Mouse (Mus musculus): ENCODE measurements around the gene Sox5.

Gene Sox5

GRCm38 (mm10) chr6:144337436-144337969 lies 444.3 kb downstream of the Sox5 start:
- in situ Hi-C loops (cut with MboI, MseI): no loop called here

DNA sequence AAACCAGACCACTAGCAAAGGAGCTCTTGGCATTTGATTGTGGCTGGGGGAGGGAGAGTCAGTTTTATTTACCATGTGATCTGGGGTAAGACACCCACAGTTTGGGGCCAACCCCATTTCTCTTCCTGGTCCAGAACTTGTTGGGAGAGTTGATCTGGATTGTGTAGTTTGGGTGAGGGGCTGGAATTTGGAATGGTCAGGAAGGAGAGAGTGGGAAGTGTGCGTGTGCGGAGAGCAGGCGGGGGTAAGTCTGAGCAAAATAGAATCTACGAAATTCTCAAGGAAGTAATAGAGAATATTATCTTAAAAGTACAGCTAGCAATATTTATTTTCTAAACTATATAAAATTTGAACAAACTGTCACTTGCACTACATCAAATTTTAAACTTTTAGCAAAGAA lies 445.0 kb downstream of the Sox5 start:
- in situ Hi-C loops (cut with MboI, MseI): no loop called here

GRCm38 (mm10) chr6:144333146-144333545 lies 448.6 kb downstream of the Sox5 start:
- in situ Hi-C loops (cut with MboI, MseI): no loop called here

GRCm38 (mm10) chr6:144332027-144332426 lies 449.8 kb downstream of the Sox5 start:
- in situ Hi-C loops (cut with MboI, MseI): no loop called here

DNA sequence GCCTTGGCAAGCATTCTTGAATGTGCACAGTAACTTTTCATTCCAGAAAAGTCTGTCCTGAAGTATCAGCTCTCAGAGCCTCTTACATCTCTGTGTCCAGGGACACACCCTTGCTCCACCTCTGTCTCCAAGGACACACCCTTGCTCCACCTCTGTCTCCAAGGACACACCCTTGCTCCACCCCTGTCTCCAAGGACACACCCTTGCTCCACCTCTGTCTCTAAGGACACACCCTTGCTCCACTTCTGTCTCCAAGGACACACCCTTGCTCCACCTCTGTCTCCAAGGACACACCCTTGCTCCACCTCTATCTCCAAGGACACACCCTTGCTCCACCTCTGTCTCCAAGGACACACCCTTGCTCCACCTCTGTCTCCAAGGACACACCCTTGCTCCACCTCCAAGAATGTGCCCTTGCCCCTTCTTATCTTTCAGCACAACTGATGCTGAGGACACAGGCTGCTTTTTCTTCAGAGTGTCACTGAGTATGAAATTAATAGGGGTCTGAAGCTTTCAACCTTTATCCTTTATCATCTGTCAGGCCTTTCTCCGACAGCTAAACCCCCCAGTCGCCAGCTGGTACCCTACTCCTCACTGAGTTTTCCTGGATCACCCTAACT lies 452.4 kb downstream of the Sox5 start:
- in situ Hi-C loops (cut with MboI, MseI): no loop called here

GRCm38 (mm10) chr6:144328779-144329178 lies 453.0 kb downstream of the Sox5 start:
- in situ Hi-C loops (cut with MboI, MseI): no loop called here

DNA sequence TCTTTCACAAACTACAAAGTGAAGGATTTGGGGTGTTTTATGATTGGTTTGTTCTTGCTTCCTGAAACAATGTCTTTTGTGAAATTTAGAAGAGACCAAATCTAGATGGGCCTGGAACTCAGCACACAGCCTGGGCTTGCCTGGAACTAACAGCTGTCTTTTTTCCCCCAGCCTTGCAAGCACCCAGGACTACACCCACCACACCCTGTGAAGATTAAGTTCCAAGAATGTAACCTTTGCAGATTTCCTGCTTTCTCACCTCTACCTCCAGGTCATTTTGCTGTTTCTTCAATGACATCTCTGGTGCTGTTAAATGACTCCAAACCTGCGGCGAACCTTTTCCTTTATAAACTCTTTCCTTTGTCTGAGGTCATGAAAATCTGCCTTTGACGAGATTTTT lies 455.0 kb downstream of the Sox5 start:
- in situ Hi-C loops (cut with MboI, MseI): no loop called here

DNA sequence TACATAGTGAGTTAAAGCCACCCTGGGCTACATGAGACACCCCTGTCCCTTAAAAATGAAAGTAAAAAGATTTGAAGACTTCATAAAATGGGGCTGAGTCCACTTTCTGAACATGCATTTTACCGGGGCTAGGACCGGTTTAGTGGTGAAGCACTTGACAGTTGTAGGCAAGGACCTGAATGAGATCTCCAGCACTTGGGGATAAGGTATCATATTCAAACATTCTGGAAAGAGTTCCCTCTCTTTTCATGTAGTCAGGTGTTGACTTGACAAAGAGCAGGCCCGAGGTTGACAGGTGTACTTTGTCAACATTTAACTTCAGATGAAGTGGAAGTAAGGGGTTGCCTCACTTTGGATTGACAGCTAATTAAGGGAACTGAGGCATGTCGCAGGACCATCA lies 458.4 kb downstream of the Sox5 start:
- in situ Hi-C loops (cut with MboI, MseI): loop anchor here (25.0 kb wide), 1 partner anchor 639 kb away; no protein-coding TSS in a partner anchor

DNA sequence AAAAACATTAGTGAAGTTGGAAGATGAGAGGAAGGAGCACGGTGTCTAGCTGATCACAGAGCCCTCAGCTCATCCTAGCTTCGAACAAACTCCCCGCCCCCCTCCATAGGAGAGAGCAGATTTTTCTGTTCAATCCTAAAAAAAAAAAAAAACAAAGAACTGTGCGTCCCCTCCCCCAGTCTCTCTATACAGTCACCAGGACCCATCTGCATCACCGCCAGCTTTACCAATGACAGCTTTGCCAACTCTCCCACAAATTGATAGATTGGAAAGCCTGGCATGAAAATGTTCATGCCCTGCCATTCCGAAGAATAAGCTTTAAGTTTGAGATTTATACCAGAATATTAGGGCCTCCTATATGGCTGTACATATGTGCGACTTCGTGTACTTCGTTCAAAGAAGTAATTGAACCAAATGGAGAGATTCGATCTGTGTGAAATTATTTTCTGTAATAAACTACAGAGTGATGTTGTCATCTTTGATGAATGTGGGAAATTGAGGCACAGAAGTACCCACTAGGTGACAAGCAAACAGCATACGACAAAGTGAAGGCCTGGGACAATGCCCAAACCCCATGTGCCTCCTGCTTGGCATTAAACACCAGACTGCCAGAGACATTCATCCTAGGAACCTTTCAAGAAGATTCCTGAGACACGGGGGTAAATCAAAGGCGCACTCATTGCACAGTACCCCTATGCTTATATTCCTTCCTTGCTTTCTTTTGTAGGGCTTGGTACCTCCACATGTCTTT lies 459.3 kb downstream of the Sox5 start:
- in situ Hi-C loops (cut with MboI, MseI): loop anchor here (25.0 kb wide), 1 partner anchor 640 kb away; no protein-coding TSS in a partner anchor

DNA sequence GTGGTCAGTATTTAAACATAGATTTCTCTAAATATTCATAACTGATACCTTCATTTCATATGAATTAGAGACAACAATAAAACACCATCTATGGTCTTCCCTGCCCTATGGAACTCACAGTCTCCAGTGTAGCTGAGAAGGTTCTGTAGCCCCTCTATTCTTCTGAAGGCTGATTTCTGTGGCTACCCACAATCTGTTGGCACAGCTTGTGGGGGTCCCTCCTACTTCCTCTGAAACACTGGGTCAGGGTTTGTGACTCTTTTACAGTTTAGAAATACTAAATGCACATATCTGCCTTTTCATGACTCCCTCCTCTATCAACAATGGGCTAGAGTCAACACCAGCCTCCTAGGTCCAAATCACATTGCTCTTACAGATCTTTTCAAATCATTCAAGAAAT lies 461.4 kb downstream of the Sox5 start:
- in situ Hi-C loops (cut with MboI, MseI): loop anchor here (25.0 kb wide), 1 partner anchor 642 kb away; no protein-coding TSS in a partner anchor

DNA sequence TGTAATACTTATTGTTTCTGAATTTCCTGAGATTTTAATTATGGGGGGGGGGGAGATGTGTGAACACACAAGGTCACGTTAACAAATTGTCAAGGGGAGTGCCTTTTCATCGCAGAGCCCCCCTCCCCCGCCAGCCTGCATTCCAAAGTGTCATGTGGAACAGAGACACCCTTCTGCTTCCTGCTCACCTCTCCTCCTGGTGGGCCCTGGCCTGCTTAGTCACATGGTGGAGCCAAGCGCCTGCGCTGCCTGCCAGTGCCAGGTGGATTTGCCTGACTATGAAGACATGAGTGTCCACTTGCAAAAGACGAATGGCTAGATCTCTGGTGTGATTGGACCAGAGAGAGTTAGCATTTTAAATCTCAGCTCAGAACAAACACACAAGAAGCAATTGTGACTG lies 462.1 kb downstream of the Sox5 start:
- in situ Hi-C loops (cut with MboI, MseI): loop anchor here (5.0 to 25.0 kb wide), 2 partner anchors 93 to 643 kb away; no protein-coding TSS in a partner anchor

- in situ Hi-C loops (cut with MboI, MseI): loop anchor here (25.0 kb wide), 1 partner anchor 649 kb away; no protein-coding TSS in a partner anchor
These were observed 468.7 kb downstream of the Sox5 start for GRCm38 (mm10) chr6:144312781-144313754.

DNA sequence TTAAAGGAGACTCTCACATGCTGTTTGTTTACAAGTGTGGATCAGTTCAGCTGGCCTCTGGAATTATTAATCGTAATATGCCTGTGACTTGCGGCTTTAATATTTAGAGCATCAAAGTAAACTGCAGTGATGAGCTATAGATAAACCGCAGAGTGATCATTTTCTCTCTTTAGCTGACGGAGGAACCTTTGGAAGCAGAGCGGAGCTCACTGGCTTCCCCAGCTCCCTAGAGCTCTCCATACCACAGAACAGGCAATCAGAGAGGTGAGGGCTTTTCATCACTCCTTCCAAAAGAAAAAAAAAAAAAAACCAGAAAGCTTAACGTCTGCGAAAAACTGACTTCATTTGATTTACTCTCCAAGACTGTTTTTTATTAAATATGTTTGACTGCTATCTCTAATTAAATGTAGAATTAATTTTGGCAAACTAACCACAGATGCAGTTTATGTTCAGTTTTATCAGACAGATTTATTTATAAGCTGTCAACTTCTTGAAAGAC lies 469.4 kb downstream of the Sox5 start:
- in situ Hi-C loops (cut with MboI, MseI): loop anchor here (25.0 kb wide), 1 partner anchor 650 kb away; no protein-coding TSS in a partner anchor

- in situ Hi-C loops (cut with MboI, MseI): loop anchor here (25.0 kb wide), 1 partner anchor 651 kb away; no protein-coding TSS in a partner anchor
These were observed 470.0 kb downstream of the Sox5 start for GRCm38 (mm10) chr6:144311754-144312153.

- in situ Hi-C loops (cut with MboI, MseI): loop anchor here (25.0 kb wide), 1 partner anchor 653 kb away; no protein-coding TSS in a partner anchor
These were observed 472.6 kb downstream of the Sox5 start for GRCm38 (mm10) chr6:144309171-144309570.

- in situ Hi-C loops (cut with MboI, MseI): loop anchor here (25.0 kb wide), 1 partner anchor 655 kb away; no protein-coding TSS in a partner anchor
These were observed 474.1 kb downstream of the Sox5 start for GRCm38 (mm10) chr6:144307551-144308149.

DNA sequence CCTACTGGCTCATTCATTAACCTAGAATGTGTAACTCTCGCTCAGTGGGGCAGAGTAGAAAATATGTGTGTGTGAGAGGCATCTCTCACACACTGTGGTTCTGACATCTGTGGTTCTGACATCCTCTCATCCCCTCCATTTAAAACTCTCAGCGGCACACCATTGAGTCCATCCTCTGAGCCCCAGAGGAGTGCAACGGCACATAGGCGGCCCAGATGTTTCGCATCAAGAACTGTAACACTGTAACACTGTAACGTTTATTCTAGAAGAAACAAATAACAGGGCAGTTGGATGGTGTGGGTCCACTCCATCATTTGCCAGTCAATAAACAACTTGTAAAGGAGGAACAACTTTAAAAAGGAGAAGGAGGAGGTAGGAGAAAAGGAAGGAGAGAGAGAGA lies 479.0 kb downstream of the Sox5 start:
- in situ Hi-C loops (cut with MboI, MseI): loop anchor here (25.0 kb wide), 1 partner anchor 659 kb away; no protein-coding TSS in a partner anchor

- in situ Hi-C loops (cut with MboI, MseI): loop anchor here (25.0 kb wide), 1 partner anchor 661 kb away; no protein-coding TSS in a partner anchor
These were observed 480.7 kb downstream of the Sox5 start for GRCm38 (mm10) chr6:144301082-144301481.

- in situ Hi-C loops (cut with MboI, MseI): no loop called here
These were observed 482.3 kb downstream of the Sox5 start for GRCm38 (mm10) chr6:144299503-144299858.

Data from T-helper 2 cell (primary cell).